Mouse (Mus musculus): ENCODE measurements at regions not wholly inside any gene's neighbourhood (a gene's known extent, or its start where the extent isn't known, plus 50 kb on each side); places are given as distances from the start of the nearest gene placed in this dataset.
A peak's percentile ranks its signal among the peaks of the same experiment; 100 is the strongest.

DNA sequence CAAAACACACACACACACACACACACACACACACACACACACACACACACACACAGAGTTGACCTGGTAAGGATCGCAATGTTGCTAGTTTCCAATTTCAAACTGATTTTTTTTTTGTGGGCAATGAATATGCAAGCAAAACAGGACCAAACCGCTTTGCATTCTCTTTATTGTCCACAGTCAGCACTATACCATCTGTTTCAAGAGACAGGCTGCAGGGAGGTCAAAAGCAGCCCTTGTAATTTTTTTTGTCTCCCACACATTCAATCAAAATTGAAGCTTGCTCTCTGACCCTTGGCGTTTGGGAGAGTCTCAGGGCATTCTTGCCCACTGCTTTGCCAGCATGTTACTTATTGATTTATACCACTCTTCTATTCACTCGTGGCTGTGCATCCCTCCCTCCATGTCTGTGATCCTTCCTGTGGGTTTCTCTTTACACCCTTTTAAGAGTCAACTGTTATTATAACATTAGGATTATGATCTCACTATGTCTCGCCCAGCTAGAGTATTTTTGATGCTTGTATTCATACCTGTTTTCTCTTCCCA lies 110.1 kb downstream of the S1pr1 start:
- Histone ChIP-seq H3K4me1 (replicated peaks; ENCODE audit: control insufficient read depth, insufficient read depth, low read length) (no peaks in the 10 kb centered on the region), H3K27me3 (ENCODE audit: control insufficient read depth, insufficient read depth, low read length) (no peaks in the 10 kb centered on the region), H3K9me3 (ENCODE audit: control insufficient read depth, low read length) (no peaks in the 10 kb centered on the region), H3K9ac (no peak overlapping the region), H3K36me3 (replicated peaks; ENCODE audit: control insufficient read depth, insufficient read depth) (no peaks in the 10 kb centered on the region), H3K4me2 (replicated peaks) (no peak overlapping the region), H3K27ac (no peak overlapping the region), H3K4me3 (replicated peaks; ENCODE audit: low read length) (no peak overlapping the region)
- no peak for DNase-seq (ENCODE audit: low spot score)
- WGBS: 30% methylated on average over 5 of the region's 5 CpGs
- ATAC-seq (ENCODE audit: low FRiP score): no peak

DNA sequence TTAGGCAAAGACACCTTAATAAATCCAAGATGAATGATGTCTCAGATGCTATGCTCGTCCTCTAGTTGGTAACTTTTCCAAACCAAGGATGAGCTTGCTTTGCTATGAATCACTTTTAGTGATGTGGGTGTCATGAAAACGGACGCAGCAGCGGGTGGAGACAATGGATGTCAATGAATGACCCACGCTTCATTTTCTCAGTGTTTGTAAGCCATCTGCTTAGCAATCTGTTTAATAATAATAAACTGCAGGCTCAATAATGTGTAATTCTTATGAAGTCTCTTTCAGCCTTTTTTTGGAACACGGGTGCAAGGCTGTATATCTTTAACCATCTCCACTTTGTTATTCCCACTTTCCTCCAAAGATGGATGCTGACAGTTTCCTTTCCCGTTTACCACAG lies 110.6 kb downstream of the S1pr1 start:
- Histone ChIP-seq H3K4me3 (replicated peaks; ENCODE audit: low read length) (no peak overlapping the region), H3K27me3 (ENCODE audit: control insufficient read depth, insufficient read depth, low read length) (no peaks in the 10 kb centered on the region), H3K36me3 (replicated peaks; ENCODE audit: control insufficient read depth, insufficient read depth) (no peaks in the 10 kb centered on the region), H3K4me2 (replicated peaks) (no peak overlapping the region), H3K9ac (no peak overlapping the region), H3K9me3 (ENCODE audit: control insufficient read depth, low read length) (no peaks in the 10 kb centered on the region), H3K27ac (no peak overlapping the region), H3K4me1 (replicated peaks; ENCODE audit: control insufficient read depth, insufficient read depth, low read length) (no peaks in the 10 kb centered on the region)
- 23% methylated on average over 7 of the region's 7 CpGs for WGBS
- ATAC-seq (ENCODE audit: low FRiP score) (no peak), DNase-seq (ENCODE audit: low spot score) (no peak)

DNA sequence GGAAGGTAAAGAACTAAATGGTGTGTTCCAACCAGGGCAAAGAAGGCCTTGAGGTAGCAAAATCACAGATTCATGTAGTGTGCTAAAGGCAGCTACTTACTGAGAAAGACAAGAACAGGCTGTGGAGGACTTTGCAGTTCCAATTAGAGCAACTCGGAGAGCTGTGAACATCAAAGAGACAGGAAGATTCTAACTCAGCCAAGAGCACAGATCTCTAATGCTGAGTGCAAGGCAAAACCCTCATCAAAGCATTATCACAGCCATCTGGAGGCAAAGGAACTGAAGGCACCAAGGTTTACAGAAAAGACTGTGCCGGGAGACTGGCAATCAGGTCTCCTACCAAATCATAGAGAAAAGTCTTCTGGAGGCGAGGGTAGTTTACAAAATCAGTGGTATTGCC lies 111.1 kb downstream of the S1pr1 start:
- no peak for DNase-seq (ENCODE audit: low spot score)

DNA sequence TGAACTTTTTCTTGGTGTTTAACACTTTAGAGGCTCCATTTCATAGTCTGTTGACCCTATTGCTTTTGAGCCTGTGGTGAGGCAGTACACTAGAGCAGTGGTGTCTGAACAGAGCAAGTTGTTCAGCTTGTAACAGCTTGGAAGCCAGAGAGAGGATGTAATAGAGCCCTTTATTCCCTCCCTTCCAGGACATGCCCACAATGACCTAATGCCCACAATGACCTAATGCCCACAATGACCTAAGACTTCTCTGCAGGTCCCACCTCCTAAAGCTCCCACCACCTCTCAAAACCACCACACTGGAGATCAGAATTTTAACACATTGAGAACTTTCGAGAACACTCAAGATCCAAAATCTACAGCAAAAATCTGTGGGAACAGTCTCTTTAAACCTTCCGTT lies 115.6 kb downstream of the S1pr1 start:
- no peaks in the 10 kb centered on the region for H3K36me3 ChIP-seq (replicated peaks; ENCODE audit: control insufficient read depth, insufficient read depth)
- H3K4me1 ChIP-seq (replicated peaks; ENCODE audit: control insufficient read depth, insufficient read depth, low read length): no peaks in the 10 kb centered on the region
- no peaks in the 10 kb centered on the region for H3K9me3 ChIP-seq (ENCODE audit: control insufficient read depth, low read length)
- no peak overlapping the region for H3K4me2 ChIP-seq (replicated peaks)
- DNase-seq (ENCODE audit: low spot score) (no peak), ATAC-seq (ENCODE audit: low FRiP score) (no peak)
- no peak overlapping the region for H3K27ac ChIP-seq
- 95% methylated on average over 2 of the region's 2 CpGs for WGBS
- no peaks in the 10 kb centered on the region for H3K27me3 ChIP-seq (ENCODE audit: control insufficient read depth, insufficient read depth, low read length)
- no peak overlapping the region for H3K4me3 ChIP-seq (replicated peaks; ENCODE audit: low read length)
- no peak overlapping the region for H3K9ac ChIP-seq

More for the DNA sequence above, 111.1 kb downstream of the S1pr1 start:
- Histone ChIP-seq H3K27me3 (ENCODE audit: control insufficient read depth, insufficient read depth, low read length) (no peaks in the 10 kb centered on the region), H3K4me1 (replicated peaks; ENCODE audit: control insufficient read depth, insufficient read depth, low read length) (no peaks in the 10 kb centered on the region), H3K36me3 (replicated peaks; ENCODE audit: control insufficient read depth, insufficient read depth) (no peaks in the 10 kb centered on the region), H3K9ac (no peak overlapping the region), H3K27ac (no peak overlapping the region), H3K4me3 (replicated peaks; ENCODE audit: low read length) (no peak overlapping the region), H3K4me2 (replicated peaks) (no peak overlapping the region), H3K9me3 (ENCODE audit: control insufficient read depth, low read length) (no peaks in the 10 kb centered on the region)
- ATAC-seq (ENCODE audit: low FRiP score): no peak
- 81% methylated on average over 3 of the region's 3 CpGs for WGBS

DNA sequence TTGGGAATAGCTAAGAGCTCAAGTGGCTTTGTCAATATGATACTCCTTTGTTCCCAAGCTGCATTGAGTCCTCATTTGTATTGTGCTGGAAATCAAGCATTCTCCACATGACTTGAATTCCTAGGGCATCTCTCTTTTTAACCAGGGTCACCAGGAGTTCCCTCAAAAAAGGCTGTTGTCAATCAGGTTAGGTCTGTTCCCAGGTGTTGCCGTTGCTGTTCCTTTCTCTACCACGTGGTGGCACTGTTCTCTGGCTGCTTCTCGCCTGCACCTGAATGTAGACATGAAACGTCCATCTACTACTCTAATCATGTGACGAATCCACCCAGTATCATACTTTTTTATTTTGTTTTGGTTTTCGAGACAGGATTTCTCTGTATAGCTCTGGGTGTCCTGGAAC lies 118.3 kb downstream of the S1pr1 start:
- DNase-seq (ENCODE audit: low spot score): no peak
- H3K4me1 ChIP-seq (replicated peaks; ENCODE audit: control insufficient read depth, insufficient read depth, low read length): no peaks in the 10 kb centered on the region
- 40% methylated on average over 6 of the region's 6 CpGs for WGBS
- H3K9ac ChIP-seq: no peak overlapping the region
- no peak overlapping the region for H3K27ac ChIP-seq
- H3K4me2 ChIP-seq (replicated peaks): no peak overlapping the region
- H3K4me3 ChIP-seq (replicated peaks; ENCODE audit: low read length): no peak overlapping the region
- ATAC-seq (ENCODE audit: low FRiP score): no peak
- H3K27me3 ChIP-seq (ENCODE audit: control insufficient read depth, insufficient read depth, low read length): no peaks in the 10 kb centered on the region
- H3K9me3 ChIP-seq (ENCODE audit: control insufficient read depth, low read length): no peaks in the 10 kb centered on the region
- H3K36me3 ChIP-seq (replicated peaks; ENCODE audit: control insufficient read depth, insufficient read depth): no peaks in the 10 kb centered on the region

DNA sequence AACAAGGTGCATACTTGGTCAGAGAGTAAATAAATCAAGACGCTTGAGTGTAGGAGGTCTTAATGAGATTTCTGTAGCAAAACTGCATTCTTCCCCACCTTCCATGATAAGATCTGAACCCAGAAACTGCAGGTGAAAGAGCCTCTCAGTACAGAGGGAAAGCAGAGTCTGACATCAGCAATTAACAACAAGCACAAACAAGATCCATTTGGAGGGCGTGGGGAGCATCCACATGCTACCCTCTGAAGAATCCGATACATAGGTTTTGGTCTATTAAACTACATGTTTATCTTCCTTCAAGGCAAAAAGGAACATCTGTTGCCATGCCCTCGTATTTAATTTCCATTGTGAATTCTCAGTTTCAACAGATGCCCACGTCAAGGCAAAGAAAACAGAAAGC lies 124.2 kb downstream of the S1pr1 start:
- Histone ChIP-seq H3K4me3 (replicated peaks; ENCODE audit: low read length) (no peak overlapping the region), H3K4me2 (replicated peaks) (no peak overlapping the region), H3K4me1 (replicated peaks; ENCODE audit: control insufficient read depth, insufficient read depth, low read length) (no peaks in the 10 kb centered on the region), H3K9ac (no peak overlapping the region), H3K27ac (no peak overlapping the region), H3K27me3 (ENCODE audit: control insufficient read depth, insufficient read depth, low read length) (no peaks in the 10 kb centered on the region), H3K9me3 (ENCODE audit: control insufficient read depth, low read length) (no peaks in the 10 kb centered on the region), H3K36me3 (replicated peaks; ENCODE audit: control insufficient read depth, insufficient read depth) (no peaks in the 10 kb centered on the region)
- DNase-seq (ENCODE audit: low spot score): no peak
- no peak for ATAC-seq (ENCODE audit: low FRiP score)
- 80% methylated on average over 5 of the region's 5 CpGs for WGBS

DNA sequence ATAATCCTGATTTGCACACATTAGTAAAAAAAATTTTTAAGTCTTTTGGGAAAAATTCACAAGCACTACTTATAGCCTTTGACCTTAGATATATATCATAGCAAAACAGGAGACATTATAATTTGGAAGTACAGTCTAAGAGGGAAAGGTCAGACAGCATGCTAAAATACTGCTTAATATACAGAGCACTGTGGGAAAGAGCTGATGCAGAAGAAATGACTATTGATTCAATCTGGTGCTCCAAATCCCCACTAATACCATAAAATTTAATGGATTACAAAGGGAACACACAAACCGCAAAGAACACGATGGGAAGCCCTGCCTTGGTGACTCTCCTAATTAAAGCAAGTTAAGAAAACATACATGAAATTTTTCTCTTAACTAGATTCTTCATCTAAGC lies 126.3 kb downstream of the S1pr1 start:
- H3K9me3 ChIP-seq (ENCODE audit: control insufficient read depth, low read length): no peaks in the 10 kb centered on the region
- no peaks in the 10 kb centered on the region for H3K27me3 ChIP-seq (ENCODE audit: control insufficient read depth, insufficient read depth, low read length)
- H3K27ac ChIP-seq: no peak overlapping the region
- H3K4me3 ChIP-seq (replicated peaks; ENCODE audit: low read length): no peak overlapping the region
- no peaks in the 10 kb centered on the region for H3K4me1 ChIP-seq (replicated peaks; ENCODE audit: control insufficient read depth, insufficient read depth, low read length)
- no peak overlapping the region for H3K4me2 ChIP-seq (replicated peaks)
- H3K36me3 ChIP-seq (replicated peaks; ENCODE audit: control insufficient read depth, insufficient read depth): no peaks in the 10 kb centered on the region
- DNase-seq (ENCODE audit: low spot score) (no peak), ATAC-seq (ENCODE audit: low FRiP score) (no peak)
- no peak overlapping the region for H3K9ac ChIP-seq
- WGBS: 87% methylated on average over 2 of the region's 2 CpGs

DNA sequence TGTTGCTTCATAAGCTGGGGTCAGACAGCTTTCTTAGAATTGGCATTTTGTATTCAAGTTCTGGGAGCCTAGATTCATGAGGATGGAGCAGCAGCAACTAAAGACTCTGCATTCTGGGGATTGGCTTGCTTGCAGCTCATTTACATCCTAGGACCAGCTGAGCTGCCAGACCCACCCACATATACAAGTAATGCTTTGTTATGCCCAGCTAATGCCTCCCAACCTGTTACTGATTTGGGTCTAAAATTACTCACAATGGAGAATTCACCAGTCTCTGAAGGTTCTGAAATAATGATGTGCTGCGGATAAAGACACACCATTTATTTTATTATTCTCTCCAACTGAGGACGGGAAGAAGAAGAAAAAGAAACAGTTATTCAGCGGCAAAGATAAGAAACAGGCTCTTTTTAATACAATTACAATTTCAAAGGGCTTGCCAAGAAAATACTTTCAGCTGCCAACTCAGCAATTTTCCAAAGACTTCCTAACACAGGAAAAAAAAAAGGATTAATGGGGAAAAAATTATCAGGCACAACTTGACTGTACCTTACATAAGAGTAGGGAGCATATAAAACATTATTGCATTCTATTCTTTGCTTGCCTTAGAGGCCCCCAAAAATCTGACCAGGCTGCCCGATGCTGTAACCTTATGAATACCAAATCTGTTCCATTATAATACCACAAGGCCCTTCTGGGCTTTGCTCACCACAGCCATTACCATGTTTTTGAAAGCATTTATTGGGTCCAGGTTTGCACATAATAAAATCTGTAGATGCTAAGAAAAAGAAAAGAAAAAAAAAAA lies 134.5 kb downstream of the S1pr1 start:
- Histone ChIP-seq H3K4me3 (replicated peaks; ENCODE audit: low read length) (no peak overlapping the region), H3K9me3 (ENCODE audit: control insufficient read depth, low read length) (no peaks in the 10 kb centered on the region), H3K36me3 (replicated peaks; ENCODE audit: control insufficient read depth, insufficient read depth) (no peaks in the 10 kb centered on the region), H3K4me2 (replicated peaks) (no peak overlapping the region), H3K9ac (no peak overlapping the region), H3K4me1 (replicated peaks; ENCODE audit: control insufficient read depth, insufficient read depth, low read length) (peaks cover 8% of the 10 kb centered on the region; the same call in 1 of the 2 replicates), H3K27ac (peak overlapping the region; percentile 27; the same call in 1 of the 2 replicates), H3K27me3 (ENCODE audit: control insufficient read depth, insufficient read depth, low read length) (no peaks in the 10 kb centered on the region)
- ATAC-seq (ENCODE audit: low FRiP score): peak; percentile 49; the same call in 1 of the 2 replicates
- WGBS: 40% methylated on average over 4 of the region's 4 CpGs
- no peak for DNase-seq (ENCODE audit: low spot score)

DNA sequence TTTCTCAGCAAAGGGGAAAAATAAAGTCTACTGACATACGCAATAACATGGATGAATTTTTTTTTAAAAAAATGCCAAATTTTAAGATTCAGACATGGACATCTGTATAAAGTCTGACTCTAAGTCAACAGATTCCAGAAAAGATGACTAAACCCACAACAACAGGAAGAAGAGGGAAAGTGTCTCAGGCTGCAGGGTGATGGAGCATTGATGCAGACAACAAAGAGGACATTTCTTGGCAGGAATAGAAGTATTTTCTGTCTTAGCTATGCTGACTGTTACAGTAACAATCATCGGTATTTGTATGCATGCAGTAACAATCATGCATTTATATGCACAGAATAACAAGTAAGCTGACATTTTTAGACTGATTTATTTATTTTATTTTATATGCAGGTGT lies 139.5 kb downstream of the S1pr1 start:
- DNase-seq (ENCODE audit: low spot score) (no peak), ATAC-seq (ENCODE audit: low FRiP score) (no peak)

More for the DNA sequence above, 139.5 kb downstream of the S1pr1 start:
- H3K27me3 ChIP-seq (ENCODE audit: control insufficient read depth, insufficient read depth, low read length): no peaks in the 10 kb centered on the region
- H3K36me3 ChIP-seq (replicated peaks; ENCODE audit: control insufficient read depth, insufficient read depth): no peaks in the 10 kb centered on the region
- no peaks in the 10 kb centered on the region for H3K9me3 ChIP-seq (ENCODE audit: control insufficient read depth, low read length)
- no peak overlapping the region for H3K9ac ChIP-seq
- H3K4me1 ChIP-seq (replicated peaks; ENCODE audit: control insufficient read depth, insufficient read depth, low read length): peaks cover 5% of the 10 kb centered on the region; the same call in 1 of the 2 replicates
- H3K4me3 ChIP-seq (replicated peaks; ENCODE audit: low read length): no peak overlapping the region
- H3K4me2 ChIP-seq (replicated peaks): no peak overlapping the region
- no peak overlapping the region for H3K27ac ChIP-seq
- 94% methylated on average over 2 of the region's 2 CpGs for WGBS

Measured in hindbrain, embryonic 14.5 days (tissue).